Mouse (Mus musculus) kidney, embryonic 14.5 days (tissue): ENCODE measurements around the gene Prkacb. TPM values are rescaled to one million over a fixed set of nuclear protein-coding genes. Genes with fewer than 3 reads are reported as not detected.

ENCODE experiments used
- ATAC-seq: fragments of 200-750 bp; cut with Nextera tagmentation; 2 replicates; pipeline ENCODE4 v1.8.0; 2017; ENCODE audit warnings: moderate number of reproducible peaks, mild to moderate bottlenecking, moderate TSS enrichment, moderate library complexity; ENCODE audit not compliant: low FRiP score, low TSS enrichment
- H3K27ac ChIP-seq: fragments of 300-500 bp; sonication (generic); 2 replicates; pipeline ENCODE4 v1.5.1; 2014; ENCODE audit warnings: low read depth, mild to moderate bottlenecking, low read length, moderate library complexity, mixed read lengths
- H3K27me3 ChIP-seq: fragments of 300-500 bp; sonication (generic); 2 replicates; pipeline ENCODE4 v1.6.1; 2014; ENCODE audit warnings: mild to moderate bottlenecking, low read length; ENCODE audit not compliant: control insufficient read depth, insufficient read depth
- H3K36me3 ChIP-seq: fragments of 300-500 bp; sonication (generic); 2 replicates; pipeline ENCODE4 v1.6.1; 2014; ENCODE audit warnings: low read length, mixed read lengths; ENCODE audit not compliant: control insufficient read depth, insufficient read depth
- H3K4me1 ChIP-seq: fragments of 300-500 bp; sonication (generic); 2 replicates; pipeline ENCODE4 v1.6.1; 2014; ENCODE audit warnings: low read length, mixed read lengths; ENCODE audit not compliant: control insufficient read depth, insufficient read depth
- H3K4me2 ChIP-seq: fragments of 300-500 bp; sonication (generic); replicated peaks from 2 replicates; pipeline ENCODE4 v1.6.1; 2014; ENCODE audit warnings: low read depth, mild to moderate bottlenecking, low read length
- H3K4me3 ChIP-seq: fragments of 300-500 bp; sonication (generic); 2 replicates; pipeline ENCODE4 v1.5.1; 2014; ENCODE audit warnings: mild to moderate bottlenecking, low read length
- H3K9ac ChIP-seq: fragments of 300-500 bp; sonication (generic); 2 replicates; pipeline ENCODE4 v1.6.1; 2014; ENCODE audit warnings: low read depth, mild to moderate bottlenecking, low read length, moderate library complexity
- H3K9me3 ChIP-seq: fragments of 300-500 bp; sonication (generic); 2 replicates; pipeline ENCODE4 v1.6.1; 2016; ENCODE audit warnings: low read length; ENCODE audit not compliant: control insufficient read depth
- WGBS: fragments of 180-500 bp; shearing (Covaris S2); extraction: QIAGEN DNeasy Blood & Tissue Kit; methylation state at CpG from one replicate; pipeline ENCODE4 v1.1.7; 2014; 5-methylcytosine and 5-hydroxymethylcytosine counted together
- polyA plus RNA-seq: library from polyadenylated mRNA; unstranded; fragments of >200 nt; fragmentation: Nextera tagmentation; extraction: Ambion mirVana; gene quantifications from 2 replicates; pipeline ENCODE4 v1.2.1, GENCODE M21; 2014

The Prkacb gene
- polyA plus RNA-seq, 1 experiment from 2014 or later = 65.2 TPM

DNA sequence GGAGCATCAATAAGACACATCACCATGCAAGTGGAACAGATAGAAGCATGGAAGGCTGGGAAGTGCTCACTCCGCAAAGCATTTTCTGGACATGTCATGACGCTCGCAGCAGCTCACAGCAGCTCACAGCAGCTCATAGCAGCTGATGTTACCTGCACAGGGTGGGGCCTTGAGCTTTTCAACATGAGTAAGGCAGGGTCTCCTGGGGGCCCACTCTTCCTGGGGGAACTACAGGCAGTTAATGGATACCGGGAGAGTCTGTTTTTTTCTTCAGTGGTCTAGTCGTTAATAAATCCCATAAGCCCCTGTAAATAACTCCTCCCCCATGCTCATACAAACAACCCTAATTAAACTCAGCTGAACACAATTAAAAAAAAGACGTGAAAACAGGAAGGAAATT, 30.7 kb upstream of the Prkacb start:
- no peak overlapping the region for H3K27ac ChIP-seq
- H3K4me1 ChIP-seq = no peaks in the 10 kb centered on the region
- 71% methylated on average over 6 of the region's 6 CpGs for WGBS
- H3K4me3 ChIP-seq = no peak overlapping the region
- H3K36me3 ChIP-seq = no peaks in the 10 kb centered on the region
- no peak overlapping the region for H3K4me2 ChIP-seq
- no peak for ATAC-seq
- H3K9me3 ChIP-seq = no peaks in the 10 kb centered on the region
- no peaks in the 10 kb centered on the region for H3K27me3 ChIP-seq
- H3K9ac ChIP-seq = no peak overlapping the region

DNA sequence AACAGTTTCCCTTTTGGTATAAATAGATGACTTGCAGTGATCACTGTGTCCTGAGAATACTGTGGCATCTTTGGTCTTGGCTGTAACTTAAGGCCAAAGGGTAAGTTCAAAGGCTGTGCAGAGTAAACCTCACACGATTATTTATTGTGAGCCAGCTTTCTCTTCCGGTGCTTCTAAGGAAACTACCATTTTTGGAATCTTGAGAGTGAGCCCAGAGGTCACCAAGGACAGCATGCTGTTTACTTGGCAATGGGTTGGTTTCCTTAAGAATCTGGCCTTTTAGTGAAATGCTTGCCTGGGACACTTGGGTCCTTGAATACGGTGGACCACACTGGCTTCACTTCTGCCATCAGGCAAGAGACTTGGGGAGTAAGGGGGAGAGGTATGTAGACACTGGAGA, 30.0 kb upstream of the Prkacb start:
- ATAC-seq = no peak
- Histone ChIP-seq H3K27ac (no peak overlapping the region), H3K9ac (no peak overlapping the region), H3K9me3 (no peaks in the 10 kb centered on the region), H3K27me3 (no peaks in the 10 kb centered on the region), H3K4me1 (no peaks in the 10 kb centered on the region), H3K4me3 (no peak overlapping the region), H3K36me3 (no peaks in the 10 kb centered on the region), H3K4me2 (no peak overlapping the region)
- WGBS = 18% methylated on average over 3 of the region's 3 CpGs

DNA sequence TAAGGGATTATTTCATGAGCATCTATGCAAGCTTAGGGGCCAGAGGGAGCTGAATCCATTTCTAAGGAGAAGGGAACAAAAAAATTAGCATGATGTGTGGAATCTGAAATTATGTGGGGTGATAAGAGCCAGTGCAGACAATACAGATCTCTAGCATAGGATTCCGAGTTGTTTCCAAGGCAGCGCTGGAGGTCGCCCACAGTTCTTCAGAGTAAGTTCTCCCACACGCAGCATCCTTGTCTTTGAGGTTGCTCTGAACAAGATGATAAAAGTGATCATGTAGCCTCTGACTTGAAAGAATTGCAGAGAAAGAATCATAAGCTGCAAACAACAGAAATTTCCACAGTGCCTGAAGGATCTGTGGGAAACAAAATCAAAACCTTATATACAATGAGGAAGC, 7.9 kb upstream of the Prkacb start:
- H3K27me3 ChIP-seq = no peaks in the 10 kb centered on the region
- no peak for ATAC-seq
- no peak overlapping the region for H3K27ac ChIP-seq
- no peak overlapping the region for H3K4me3 ChIP-seq
- no peaks in the 10 kb centered on the region for H3K4me1 ChIP-seq
- H3K36me3 ChIP-seq = no peaks in the 10 kb centered on the region
- H3K9me3 ChIP-seq = no peaks in the 10 kb centered on the region
- no peak overlapping the region for H3K9ac ChIP-seq
- WGBS = 85% methylated on average over 4 of the region's 4 CpGs
- H3K4me2 ChIP-seq = no peak overlapping the region

DNA sequence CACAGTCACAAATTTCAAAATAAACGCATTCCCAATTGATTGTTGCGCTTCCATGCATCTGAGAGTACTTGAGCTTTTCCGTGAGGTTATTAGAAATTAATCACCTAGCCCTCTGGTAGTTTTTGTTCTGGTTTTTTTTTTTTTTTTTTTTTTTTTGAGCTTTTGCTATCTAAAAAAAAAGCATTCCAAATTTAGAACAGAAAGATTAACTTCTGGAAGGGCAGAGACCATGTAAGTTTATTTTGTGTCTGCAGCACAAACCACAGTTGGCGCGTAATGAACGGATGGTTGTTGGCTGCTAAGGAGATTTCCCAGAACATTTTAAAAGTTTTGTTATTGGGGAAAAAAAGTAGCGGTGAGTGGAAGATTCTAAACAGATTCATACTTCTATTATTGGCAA, 834 bp upstream of the Prkacb start:
- no peak for ATAC-seq
- 46% methylated on average over 7 of the region's 7 CpGs for WGBS
- peak overlapping the region; percentile 97 for H3K4me3 ChIP-seq
- no peaks in the 10 kb centered on the region for H3K9me3 ChIP-seq
- H3K27ac ChIP-seq = no peak overlapping the region
- H3K4me2 ChIP-seq = peak overlapping the region; percentile 83
- peak overlapping the region; percentile 97; the same call in 1 of the 2 replicates for H3K9ac ChIP-seq
- peaks cover 6% of the 10 kb centered on the region; the same call in 1 of the 2 replicates for H3K4me1 ChIP-seq
- peaks cover 3% of the 10 kb centered on the region; the same call in 1 of the 2 replicates for H3K36me3 ChIP-seq
- H3K27me3 ChIP-seq = no peaks in the 10 kb centered on the region

DNA sequence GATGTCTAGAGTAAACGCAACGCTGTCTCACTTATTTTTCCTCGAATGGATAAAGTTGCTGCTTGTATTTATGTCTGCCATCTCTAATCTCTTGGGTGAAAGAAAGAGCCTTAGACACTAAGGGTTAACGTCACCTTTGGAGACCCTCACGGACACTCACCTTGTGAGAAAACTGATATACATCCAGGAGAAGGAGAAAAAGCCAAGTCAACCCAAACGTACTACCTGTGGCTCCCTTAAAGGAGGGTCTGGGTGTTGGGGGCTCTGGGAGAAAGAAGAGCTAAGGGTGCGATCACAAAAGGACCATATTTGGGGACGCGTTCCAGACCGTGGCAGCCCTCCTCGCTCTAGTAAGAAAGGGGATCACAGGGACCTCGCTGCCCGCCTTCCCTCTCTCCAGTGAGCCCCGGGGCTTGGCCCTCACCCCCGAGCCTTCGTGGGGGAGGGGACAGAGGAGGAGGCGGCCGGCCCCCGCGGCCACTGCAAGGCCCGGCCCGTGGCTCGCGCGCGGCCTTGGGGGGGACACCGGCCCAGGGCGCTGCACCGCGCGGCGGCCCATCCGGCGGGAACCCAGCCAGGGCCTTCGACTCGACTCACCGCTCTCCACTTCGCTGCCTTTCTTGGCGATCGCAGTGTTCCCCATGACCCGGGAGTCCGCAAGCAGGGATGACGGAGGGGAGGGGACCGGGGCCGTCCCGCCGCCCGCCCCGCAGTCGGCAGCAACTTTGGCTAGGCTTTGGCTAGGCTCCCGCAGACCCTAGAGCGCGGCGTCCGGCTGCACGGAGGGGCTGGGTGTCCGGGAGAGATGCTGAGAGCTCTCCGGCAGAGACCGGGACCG, 530 bp downstream of the Prkacb start:
- H3K27me3 ChIP-seq = no peaks in the 10 kb centered on the region
- under 1% methylated on average over 45 of the region's 60 CpGs for WGBS
- H3K36me3 ChIP-seq = peaks cover 3% of the 10 kb centered on the region; the same call in 1 of the 2 replicates
- peak overlapping the region; percentile 68 for H3K4me2 ChIP-seq
- peaks cover 6% of the 10 kb centered on the region; the same call in 1 of the 2 replicates for H3K4me1 ChIP-seq
- peak overlapping the region; percentile 97 for H3K4me3 ChIP-seq
- ATAC-seq = peak; percentile 85
- no peaks in the 10 kb centered on the region for H3K9me3 ChIP-seq
- peak overlapping the region; percentile 97 for H3K9ac ChIP-seq
- H3K27ac ChIP-seq = peak overlapping the region; percentile 93

DNA sequence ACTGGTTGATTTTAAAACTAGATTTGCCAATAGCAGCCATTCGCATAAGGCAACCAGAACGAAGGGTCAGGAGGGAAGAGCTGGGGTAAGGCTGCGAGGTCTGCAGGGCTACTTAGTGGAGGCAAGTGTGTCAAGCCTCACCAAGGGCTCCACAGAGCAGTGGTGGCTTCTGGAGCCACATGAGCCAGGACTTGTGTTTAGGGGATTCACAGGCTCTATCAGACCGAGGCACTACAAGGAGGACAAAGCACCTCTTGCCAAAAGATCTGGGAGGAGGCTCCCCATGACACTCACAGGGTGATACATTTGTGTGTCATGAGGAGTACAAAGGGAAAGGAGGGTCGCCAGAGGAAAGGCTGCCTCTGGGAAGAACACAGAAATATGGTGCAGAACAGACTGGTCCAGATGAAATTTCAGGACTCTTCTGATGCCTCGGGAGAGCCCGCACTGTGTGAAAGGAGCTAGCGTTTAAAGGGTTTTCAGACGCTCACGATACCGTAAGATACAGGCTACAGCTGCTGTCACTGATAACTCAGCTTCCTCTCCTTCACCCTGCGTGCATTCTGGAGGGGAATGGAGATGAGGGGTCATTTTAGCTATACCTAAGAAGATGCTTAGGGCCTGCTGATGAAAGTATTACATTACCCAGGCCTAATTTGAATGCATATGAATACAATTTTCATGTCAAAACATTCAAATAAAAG, 19.1 kb downstream of the Prkacb start:
- Histone ChIP-seq H3K4me3 (no peak overlapping the region), H3K9ac (no peak overlapping the region), H3K27me3 (no peaks in the 10 kb centered on the region), H3K4me2 (no peak overlapping the region), H3K4me1 (no peaks in the 10 kb centered on the region), H3K27ac (no peak overlapping the region), H3K36me3 (peaks cover 2% of the 10 kb centered on the region; the same call in 1 of the 2 replicates), H3K9me3 (no peaks in the 10 kb centered on the region)
- WGBS = 90% methylated on average over 12 of the region's 12 CpGs
- no peak for ATAC-seq

DNA sequence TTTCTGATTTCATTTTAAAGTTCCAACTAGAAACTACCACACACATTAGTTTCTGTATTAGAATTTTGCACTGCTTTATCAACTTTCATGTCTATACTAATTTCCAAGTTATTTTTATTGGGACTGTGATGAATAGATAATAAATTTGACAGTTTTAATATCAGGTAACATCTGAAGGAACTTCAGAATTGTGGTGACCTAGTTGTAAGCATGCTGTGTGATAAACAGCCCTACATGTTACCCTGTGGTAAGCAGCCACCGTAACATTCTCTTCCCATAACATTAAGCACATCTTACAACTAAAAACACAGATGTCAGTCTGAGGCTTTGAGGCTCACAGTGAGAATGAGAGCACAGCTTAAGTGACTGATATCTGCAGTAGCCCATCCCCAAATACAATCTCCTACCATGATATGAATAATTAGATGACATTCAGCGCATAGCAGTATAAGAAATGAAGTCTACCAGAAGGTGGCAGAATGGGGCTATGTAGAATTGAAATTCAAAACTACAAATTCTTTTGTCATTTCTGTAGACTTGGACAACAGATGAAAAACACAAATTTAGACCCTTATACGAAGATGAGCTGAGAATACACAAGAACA, 20.5 kb downstream of the Prkacb start:
- Histone ChIP-seq H3K27ac (no peak overlapping the region), H3K9me3 (no peaks in the 10 kb centered on the region), H3K36me3 (peaks cover 2% of the 10 kb centered on the region; the same call in 1 of the 2 replicates), H3K4me2 (no peak overlapping the region), H3K4me1 (no peaks in the 10 kb centered on the region), H3K4me3 (no peak overlapping the region), H3K9ac (no peak overlapping the region), H3K27me3 (no peaks in the 10 kb centered on the region)
- WGBS = 91% methylated on average over 3 of the region's 3 CpGs
- no peak for ATAC-seq

DNA sequence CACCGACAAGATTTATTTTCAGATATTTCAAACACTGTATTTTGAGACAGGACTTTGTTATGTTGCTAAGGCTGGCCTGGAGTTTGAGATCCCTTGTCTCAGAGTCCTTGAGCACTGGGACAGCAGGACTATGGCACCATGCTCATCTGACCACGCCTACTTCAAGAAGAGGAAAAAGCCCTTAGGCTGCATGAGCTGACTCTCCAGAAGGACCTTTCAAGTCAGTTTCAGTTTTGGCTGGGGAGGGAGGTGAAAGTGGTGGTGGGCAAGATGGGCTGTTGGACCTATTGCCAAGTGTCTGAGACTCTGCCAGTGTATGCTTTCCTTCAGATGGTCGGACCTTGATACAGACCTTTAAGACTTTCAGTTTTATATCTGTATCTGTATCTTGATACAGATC, 28.6 kb downstream of the Prkacb start:
- no peak for ATAC-seq
- H3K27ac ChIP-seq = no peak overlapping the region
- WGBS = 76% methylated on average over 3 of the region's 3 CpGs

More for the DNA sequence above, 28.6 kb downstream of the Prkacb start:
- Histone ChIP-seq H3K9ac (no peak overlapping the region), H3K9me3 (no peaks in the 10 kb centered on the region), H3K4me3 (no peak overlapping the region), H3K4me2 (no peak overlapping the region), H3K36me3 (no peaks in the 10 kb centered on the region), H3K4me1 (peaks cover 6% of the 10 kb centered on the region; the same call in 1 of the 2 replicates), H3K27me3 (no peaks in the 10 kb centered on the region)
